16 mouse cellular contexts compared by ENCODE assay signal in the genomic region with DNA sequence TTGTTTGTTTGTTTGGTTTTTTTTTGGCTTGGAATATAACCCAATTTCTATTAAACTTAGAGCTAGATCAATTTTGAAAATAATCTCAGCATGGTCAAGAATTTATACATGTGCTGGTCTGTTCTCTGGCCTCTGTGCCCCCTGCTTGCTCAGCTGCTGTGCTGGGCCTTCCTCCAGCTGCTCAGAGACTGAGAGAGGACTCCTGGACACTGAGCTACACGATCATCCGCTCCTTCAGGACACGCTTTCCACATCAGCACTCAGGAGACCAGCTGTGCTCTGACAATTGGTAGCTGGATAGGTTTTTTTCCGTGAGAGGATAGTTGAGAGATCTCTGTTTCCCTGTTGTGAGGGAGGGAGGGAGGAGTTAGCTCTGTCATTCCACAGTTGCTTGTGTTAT.
"Had no signal": no experiment of that assay in that cellular context is flagged by ENCODE, and none has a peak within 500 bp of the region (broad histone marks: within the 10 kb centered on the region; RNA-seq: fewer than 3 reads in every experiment).

No protein-coding gene starts in this region.

- H3K4me3 ChIP-seq: liver, embryonic 13.5 days; liver, embryonic 15.5 days; lung, embryonic 15.5 days; megakaryocyte, embryonic 14.5 days; midbrain, embryonic 12.5 days; neural tube, embryonic 12.5 days; stomach, embryonic 15.5 days had no signal

- H3K27ac ChIP-seq: liver, embryonic 13.5 days; liver, embryonic 15.5 days; lung, embryonic 15.5 days; macrophage; midbrain, embryonic 12.5 days; neural tube, embryonic 12.5 days; stomach, embryonic 15.5 days; stomach, postnatal 0 days had no signal

- H3K4me2 ChIP-seq: liver, embryonic 13.5 days; liver, embryonic 15.5 days; lung, embryonic 15.5 days; midbrain, embryonic 12.5 days; neural tube, embryonic 12.5 days; stomach, embryonic 15.5 days had no signal

- H3K36me3 ChIP-seq: liver, embryonic 13.5 days; liver, embryonic 15.5 days had no signal

- DNase-seq: liver, embryonic 13.5 days; liver, postnatal 0 days; lung, postnatal 14 days; midbrain, embryonic 14.5 days; right cerebral cortex, postnatal 14 days; thymus, adult 2 months; thymus, postnatal 25 days; thymus, postnatal 4 days had no signal

- H3K9ac ChIP-seq: liver, embryonic 13.5 days; liver, embryonic 15.5 days; liver, postnatal 0 days; lung, embryonic 15.5 days; midbrain, embryonic 12.5 days; neural tube, embryonic 12.5 days; stomach, embryonic 15.5 days had no signal

- H3K27me3 ChIP-seq: liver, embryonic 13.5 days; liver, embryonic 15.5 days; lung, embryonic 15.5 days; midbrain, embryonic 12.5 days; neural tube, embryonic 12.5 days; stomach, embryonic 15.5 days had no signal

- ATAC-seq: liver, postnatal 0 days had no signal

- H3K4me1 ChIP-seq: liver, embryonic 13.5 days; liver, embryonic 15.5 days; lung, embryonic 15.5 days; megakaryocyte, embryonic 14.5 days; midbrain, embryonic 12.5 days; neural tube, embryonic 12.5 days; stomach, embryonic 15.5 days had no signal

- H3K9me3 ChIP-seq: liver, embryonic 13.5 days; liver, embryonic 15.5 days; lung, embryonic 15.5 days; megakaryocyte, embryonic 14.5 days; midbrain, embryonic 12.5 days; neural tube, embryonic 12.5 days; stomach, embryonic 15.5 days had no signal
